Mouse (Mus musculus) liver, adult (tissue): Measurements from ENCODE around the gene Ttc9b.

ENCODE experiments used
- GATA4 ChIP-seq: IDR thresholded peaks from 2 replicates; pipeline ENCODE4 v1.6.1; 2014; ENCODE audit warnings: mild to moderate bottlenecking, low read length; ENCODE audit not compliant: insufficient replicate concordance

The Ttc9b gene

GRCm38 (mm10) chr7:27653681-27654437 is at the start of gene Ttc9b:
TSS of gene Ttc9b (plus strand) at chr7:27653915.
- TF ChIP-seq GATA4, result no peak

GRCm38 (mm10) chr7:27604661-27605348 is 48.9 kb upstream of the Ttc9b start:
- TF ChIP-seq GATA4, result no peak

GRCm38 (mm10) chr7:27605499-27606285 is 48.0 kb upstream of the Ttc9b start:
- no peak for TF ChIP-seq GATA4

- TF ChIP-seq GATA4, result no peak
Measured at GRCm38 (mm10) chr7:27606481-27607254, 47.0 kb upstream of the Ttc9b start.

GRCm38 (mm10) chr7:27607580-27607979 is 46.1 kb upstream of the Ttc9b start:
- TF ChIP-seq GATA4, result no peak

GRCm38 (mm10) chr7:27608130-27608529 is 45.6 kb upstream of the Ttc9b start:
- TF ChIP-seq GATA4, result no peak

- peak; percentile 66; the same call in 1 of the 2 replicates for TF ChIP-seq GATA4
Measured at GRCm38 (mm10) chr7:27609285-27609684, 44.4 kb upstream of the Ttc9b start.

- TF ChIP-seq GATA4, result no peak
Measured at GRCm38 (mm10) chr7:27609688-27610087, 44.0 kb upstream of the Ttc9b start.

GRCm38 (mm10) chr7:27610370-27610769 is 43.3 kb upstream of the Ttc9b start:
- no peak for TF ChIP-seq GATA4

GRCm38 (mm10) chr7:27610871-27611270 is 42.8 kb upstream of the Ttc9b start:
- TF ChIP-seq GATA4, result no peak

- TF ChIP-seq GATA4, result no peak
Measured at GRCm38 (mm10) chr7:27612940-27613339, 40.8 kb upstream of the Ttc9b start.

- TF ChIP-seq GATA4, result no peak
Measured at GRCm38 (mm10) chr7:27613751-27614499, 39.8 kb upstream of the Ttc9b start.

GRCm38 (mm10) chr7:27621028-27621427 is 32.7 kb upstream of the Ttc9b start:
- no peak for TF ChIP-seq GATA4

- no peak for TF ChIP-seq GATA4
Measured at GRCm38 (mm10) chr7:27622234-27622633, 31.5 kb upstream of the Ttc9b start.
